Mouse (Mus musculus): ENCODE measurements around the gene Rflna.

Gene Rflna

DNA sequence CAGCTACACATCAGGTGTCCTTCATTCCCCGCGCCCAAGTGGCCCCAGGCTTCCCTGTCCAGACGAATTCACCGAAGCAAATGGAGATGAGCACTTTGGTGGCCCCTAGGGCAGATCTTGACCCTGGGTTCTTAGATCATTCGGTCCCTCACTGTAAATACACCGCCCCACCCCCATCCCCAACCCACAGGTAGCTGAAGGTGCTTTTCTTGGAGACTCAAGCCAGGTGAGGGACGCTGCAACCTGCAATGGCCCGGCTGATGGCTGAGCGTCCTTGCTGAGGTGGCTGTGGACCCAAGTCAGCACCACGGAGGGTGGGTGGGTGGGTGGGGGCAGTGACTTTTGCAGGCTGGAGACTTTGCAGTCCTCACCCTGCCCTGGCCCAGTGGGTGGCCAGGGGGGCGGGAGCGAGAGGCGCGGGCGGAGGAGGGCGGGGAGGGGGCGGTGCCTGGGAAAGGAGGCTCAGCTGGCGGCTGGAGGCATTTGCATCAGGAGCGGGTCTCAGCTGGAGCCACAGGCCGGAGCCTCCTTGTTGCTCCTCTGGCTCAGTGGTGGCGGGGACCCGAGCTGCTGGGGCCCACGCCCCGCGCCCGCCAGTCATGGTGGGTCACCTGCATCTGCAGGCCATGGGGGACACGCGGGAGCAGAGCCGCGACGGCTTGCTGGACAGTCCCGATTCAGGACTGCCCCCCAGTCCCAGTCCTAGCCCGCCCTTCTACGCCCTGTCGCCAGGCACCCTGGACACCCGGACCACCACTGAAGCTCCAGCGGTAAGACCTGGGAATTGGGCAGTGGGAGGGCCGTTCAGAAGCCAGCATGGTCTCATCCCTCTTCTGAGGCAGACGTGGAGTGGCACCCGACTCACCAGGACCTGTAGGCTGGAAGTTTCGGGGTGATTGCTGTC is at the start of gene Rflna:
Gene Rflna (plus strand): TSS at position 253 of the 904 bp plus-strand sequence.
- DNase-seq (ENCODE audit: low read depth in 2 of 2, low spot score in 2 of 2), result no peak

DNA sequence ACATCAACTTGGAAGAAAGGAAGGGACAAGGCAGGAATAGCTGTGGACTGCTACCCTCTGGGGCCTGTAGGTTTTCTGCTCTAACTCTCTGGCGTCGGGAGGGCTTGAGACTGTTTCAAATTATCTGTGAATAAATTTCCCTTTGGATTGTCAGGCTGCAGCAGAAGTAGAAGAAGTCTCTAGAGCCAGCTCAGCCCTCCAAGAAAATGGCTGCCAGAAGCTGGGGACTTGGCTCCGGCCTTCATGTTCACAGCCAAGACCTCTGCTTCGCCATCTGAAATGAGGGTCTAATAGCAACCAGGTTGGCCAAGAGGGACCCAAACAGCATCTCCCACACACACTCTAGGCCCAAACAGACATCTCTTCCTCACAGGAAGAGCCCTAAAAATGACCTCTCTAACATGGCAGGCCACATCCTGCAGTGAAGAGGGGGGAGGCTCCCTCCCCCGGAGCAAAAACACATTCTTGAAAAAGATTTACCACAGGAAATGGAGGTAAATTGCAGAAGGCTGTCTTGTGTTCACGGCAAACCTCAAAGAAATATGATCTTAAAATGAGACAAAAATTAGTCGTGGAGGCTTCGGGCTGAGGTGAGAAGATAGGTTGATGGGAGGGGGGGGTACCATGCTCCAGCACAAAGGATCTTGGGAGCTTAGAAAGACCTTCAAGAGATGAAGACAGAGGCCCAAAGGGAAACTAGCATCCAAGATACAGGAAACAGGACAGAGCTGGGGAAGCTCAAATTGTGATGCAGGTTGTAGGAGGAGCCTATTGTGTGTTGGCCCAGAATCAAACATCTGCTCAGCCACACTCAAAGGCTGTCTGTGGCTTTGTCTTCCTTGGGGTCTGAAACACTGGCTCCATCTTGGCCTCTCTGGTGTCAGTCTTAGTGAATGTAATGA is 48.4 kb upstream of the Rflna start:
- peak; percentile 70 to 79 for DNase-seq (ENCODE audit: low read depth in 2 of 2, low spot score in 2 of 2)

DNA sequence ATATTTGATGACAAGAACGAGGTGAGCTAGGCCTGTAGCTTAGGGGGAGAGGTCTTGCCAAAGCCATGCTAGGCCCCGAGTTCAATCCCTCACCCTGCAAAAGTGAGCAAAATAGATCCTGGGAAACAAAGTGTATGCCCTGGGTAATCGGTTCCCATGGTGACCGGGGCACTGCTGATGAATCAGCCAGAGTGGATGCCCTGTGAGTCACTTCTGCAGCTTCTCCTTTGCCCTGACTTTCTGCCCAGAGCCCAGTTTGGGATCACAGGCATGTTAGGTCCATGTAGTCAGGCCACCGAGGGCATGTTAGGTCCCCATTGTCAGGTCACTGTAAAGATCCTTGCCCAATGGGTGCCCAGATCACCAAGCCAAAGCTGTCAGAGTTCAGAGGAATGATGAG is 45.5 kb upstream of the Rflna start:
- DNase-seq (ENCODE audit: low read depth in 2 of 2, low spot score in 2 of 2), result no peak

DNA sequence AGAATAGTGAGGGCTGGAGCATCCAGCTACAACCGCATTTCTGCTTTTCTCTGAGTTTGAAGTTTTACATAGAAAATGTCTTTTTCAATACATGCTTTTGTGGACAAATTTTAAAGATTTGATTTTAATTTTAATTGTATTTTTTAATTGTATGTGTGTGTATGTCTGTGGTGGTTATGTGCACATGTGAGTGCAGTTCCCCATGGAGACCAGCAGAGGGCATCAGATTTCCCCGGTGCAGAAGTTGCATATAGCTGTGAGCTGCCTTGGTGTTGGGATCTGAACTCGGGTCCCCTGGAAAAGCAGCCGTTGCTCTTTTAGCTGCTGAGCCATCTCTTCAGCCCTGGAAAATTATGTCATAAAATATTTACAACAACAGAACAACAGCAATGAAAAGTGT is 43.9 kb upstream of the Rflna start:
- DNase-seq (ENCODE audit: low read depth in 2 of 2, low spot score in 2 of 2), result no peak

DNA sequence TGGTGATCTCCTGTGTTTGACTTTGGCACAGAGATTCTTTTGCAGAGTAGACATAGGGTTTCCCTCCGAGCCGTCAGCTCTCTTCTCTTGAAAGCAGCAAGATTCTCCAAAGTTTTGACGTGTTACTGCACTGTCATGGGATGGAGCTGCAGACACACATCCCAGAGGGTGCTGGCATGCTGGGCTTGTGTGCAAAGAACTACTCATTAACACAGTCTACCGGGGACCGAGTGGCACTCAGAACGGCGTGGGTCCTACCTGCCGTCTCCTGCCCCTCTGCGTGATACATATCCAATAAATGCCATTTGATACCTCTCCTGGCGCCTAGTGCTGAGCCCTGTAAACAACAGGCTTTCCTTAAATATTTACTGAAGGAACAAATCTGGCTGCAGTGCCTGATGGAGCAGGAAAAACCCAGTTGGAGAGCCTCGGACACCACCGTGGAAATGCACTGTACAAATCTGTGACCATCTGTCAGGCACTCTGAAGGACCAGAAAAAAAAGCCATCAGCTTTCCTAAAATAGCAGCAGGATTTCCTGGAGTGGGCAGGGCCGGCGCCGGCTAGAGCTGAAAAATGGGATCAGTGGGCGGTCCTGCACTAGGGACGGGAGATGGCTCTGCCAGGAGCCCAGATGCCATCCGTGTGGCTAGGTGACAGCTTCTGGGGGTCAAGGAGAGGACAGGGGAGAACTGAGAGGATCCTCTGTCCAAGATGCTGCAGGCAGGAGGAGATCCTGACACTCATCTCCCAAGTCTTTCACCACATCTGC is 42.7 kb upstream of the Rflna start:
- no peak for DNase-seq (ENCODE audit: low read depth in 2 of 2, low spot score in 2 of 2)

DNA sequence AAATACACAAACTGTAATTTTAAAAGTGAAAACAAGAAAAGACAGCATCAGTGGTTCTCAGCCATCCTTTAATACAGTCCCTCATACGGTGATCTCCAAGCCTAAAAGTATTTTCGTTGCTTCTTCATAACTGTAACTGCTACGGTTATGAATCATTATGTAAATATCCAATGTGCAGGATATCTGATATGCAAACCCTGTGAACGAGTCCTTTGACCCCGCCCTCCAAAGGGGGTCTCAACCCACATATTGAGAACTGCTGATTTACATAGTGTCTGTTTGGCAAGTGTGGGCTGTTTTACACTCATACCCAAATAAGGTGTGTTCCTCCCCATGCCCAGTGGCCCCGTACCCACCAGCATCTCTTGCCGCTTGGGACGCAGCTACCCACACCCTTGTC is 41.6 kb upstream of the Rflna start:
- DNase-seq (ENCODE audit: low read depth in 2 of 2, low spot score in 2 of 2), result no peak

DNA sequence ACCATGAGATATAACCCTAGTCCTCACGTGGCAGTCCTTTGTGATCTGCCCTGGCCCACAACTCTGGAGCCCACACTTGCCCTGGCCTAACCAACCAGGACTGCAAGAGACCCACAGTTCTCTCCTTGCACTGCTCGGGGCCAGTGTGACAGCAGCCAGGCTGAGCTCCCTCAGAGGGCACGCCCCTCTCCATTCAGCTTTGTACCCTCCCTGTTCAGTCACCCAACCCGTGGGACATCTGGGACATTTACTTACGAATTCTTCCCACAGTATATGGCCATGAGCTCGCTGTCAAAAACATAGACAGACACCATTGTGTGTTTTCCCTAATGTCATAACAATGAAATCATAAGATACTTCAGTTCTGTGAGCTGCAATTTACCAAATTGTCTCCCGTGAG is 40.3 kb upstream of the Rflna start:
- DNase-seq (ENCODE audit: low read depth in 2 of 2, low spot score in 2 of 2), result no peak

DNA sequence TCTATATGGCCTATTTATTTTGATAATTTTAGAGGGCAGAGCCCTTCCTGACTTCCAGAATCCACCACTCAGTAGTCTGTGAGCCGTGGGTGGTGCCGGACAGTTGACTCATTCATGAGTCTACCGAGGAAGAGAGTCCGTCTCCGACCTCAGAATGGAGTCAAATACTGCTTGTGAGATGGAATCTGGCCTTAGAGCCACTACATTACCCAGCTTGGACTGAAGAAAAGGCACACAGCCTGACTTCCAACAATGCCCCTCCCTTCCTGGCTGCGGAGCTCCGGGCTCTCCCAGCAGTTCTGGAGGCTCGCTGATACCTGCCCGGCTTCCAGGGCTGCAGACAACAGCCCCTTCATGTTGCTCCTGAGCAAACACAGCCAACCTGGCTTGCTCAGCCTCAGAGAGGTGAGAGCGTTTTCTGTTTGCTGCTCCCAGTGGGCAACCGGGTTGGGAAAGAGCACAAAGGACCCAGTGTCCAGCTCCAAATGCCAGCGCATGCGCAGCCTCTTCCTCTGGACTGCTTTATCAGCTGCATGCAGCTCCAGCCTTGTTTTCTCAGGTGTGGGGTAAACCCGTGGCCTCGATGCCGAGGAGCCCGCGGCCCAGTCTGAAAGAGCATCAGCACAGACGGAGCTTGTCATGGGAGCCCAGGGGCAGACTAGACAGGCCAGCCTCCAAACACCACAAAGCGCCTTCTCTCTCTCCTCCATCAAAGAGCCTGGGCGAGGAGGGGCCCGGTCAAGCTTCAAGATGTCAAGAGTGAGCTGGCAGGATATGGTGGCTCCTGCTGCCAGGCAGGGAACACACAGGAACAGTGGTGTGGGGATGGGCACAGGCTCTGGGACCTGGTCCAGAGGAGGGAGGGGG is 39.0 kb upstream of the Rflna start:
- no peak for DNase-seq (ENCODE audit: low read depth in 2 of 2, low spot score in 2 of 2)

DNA sequence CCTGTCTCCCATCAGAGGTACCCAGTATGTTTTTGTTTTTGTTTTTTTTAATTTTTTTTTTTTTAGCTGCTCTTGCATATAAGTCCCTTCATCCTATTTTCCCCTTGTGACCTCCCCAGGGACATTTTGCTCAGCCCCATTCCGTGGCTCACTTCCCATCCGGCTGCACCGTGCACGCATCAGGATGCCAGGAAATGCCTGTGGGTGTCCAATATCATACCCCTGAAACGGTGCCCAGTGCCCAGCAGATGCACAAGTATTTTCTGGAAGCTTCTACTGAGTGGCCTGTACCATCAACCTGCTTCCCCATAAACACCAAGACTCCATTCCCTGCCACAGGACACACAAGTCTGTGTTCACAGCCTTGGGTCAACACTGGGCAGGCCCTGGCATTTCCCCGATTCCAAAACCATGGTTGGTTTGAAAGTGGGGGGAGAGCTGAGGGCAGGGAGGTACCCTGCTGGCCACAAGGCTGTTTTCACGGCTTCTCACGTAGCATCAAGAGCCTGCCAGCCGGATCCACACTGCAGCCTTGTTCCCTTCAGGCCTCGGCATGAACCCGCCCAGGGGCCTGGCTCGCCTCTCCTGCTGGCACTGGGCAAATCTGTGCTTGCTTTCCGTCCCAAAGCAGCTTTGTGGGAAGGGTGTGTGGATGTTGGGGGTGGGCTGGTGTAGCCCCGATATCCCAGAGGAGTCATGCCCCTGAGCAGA is 36.2 kb upstream of the Rflna start:
- no peak for DNase-seq (ENCODE audit: low read depth in 2 of 2, low spot score in 2 of 2)

DNA sequence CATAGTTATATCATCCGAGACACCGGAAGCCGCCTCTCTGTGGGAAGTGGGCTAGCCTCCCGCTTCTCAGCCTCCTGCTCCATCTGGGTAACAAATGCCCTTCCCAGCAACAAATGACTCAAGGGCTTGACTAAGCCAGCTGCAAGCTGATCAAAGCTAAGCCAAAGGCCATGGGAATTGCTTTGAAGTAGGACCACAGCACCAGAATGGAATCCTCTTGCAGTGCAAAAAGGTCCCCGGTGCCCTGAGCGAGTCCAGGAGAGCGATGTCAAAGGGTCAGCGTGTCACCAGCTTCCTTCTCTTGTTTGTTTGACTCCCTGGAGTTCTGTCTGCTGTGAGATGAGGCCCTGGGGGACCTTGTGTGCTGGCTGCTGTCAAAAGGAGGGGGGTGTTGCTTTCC is 33.2 kb upstream of the Rflna start:
- no peak for DNase-seq (ENCODE audit: low read depth in 2 of 2, low spot score in 2 of 2)

DNA sequence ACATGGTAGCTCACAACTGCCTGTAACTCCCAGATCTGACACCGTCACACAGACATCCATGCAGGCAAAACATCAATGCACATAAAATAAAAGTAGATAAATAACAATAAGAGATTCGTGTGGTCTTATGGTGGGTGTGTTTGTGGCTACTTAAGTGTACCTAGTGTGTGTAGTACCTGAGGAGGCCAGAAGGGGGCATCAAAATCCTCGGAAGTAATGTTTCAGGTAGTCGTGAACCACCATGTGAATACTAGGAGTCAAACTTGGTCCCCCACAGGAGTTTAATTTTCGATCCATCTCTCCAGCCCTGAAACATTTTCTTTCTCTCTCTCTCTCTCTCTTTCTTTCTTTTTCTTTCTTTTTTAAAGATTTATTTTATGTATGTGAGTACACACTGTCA is 16.8 kb upstream of the Rflna start:
- DNase-seq (ENCODE audit: low read depth in 2 of 2, low spot score in 2 of 2), result no peak

DNA sequence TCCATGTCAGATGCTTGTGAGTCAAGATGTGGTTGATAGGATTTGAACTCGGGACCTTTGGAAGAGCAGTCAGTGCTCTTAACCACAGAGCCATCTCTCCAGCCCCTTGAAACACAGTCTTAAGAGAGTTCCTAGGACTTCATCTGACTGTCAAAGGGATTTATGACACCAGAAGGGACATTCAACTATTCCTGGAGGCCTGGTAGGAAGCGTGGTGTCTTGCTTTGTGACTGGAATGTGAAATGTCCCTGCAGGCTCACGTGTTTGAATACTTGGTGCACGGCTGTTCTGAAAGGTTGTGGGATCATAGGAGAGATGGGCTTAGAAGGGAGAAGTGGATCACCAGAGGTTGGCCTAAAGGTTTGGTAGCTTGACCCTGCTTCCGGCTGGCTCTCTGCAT is 16.4 kb upstream of the Rflna start:
- DNase-seq (ENCODE audit: low read depth in 2 of 2, low spot score in 2 of 2), result no peak

DNA sequence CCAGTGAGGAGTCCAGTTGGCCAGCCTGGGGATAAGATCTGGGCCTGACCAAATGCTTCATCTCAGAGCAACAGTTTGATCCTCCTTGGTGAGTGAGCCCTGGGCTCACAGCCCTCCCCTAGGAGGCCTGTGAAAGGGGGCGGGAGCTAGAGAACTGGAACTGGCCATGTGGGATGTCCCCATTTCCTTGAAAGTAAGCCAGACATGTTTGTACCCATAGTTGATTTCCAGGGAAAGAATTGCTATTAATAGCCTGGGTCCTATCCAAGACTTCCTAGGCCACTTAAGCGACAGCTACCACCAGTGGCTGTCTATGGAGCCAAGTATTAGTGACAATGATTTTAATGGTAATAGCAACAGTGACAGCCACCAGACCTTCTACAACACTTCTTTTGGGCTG is 13.3 kb upstream of the Rflna start:
- DNase-seq (ENCODE audit: low read depth in 2 of 2, low spot score in 2 of 2), result no peak

DNA sequence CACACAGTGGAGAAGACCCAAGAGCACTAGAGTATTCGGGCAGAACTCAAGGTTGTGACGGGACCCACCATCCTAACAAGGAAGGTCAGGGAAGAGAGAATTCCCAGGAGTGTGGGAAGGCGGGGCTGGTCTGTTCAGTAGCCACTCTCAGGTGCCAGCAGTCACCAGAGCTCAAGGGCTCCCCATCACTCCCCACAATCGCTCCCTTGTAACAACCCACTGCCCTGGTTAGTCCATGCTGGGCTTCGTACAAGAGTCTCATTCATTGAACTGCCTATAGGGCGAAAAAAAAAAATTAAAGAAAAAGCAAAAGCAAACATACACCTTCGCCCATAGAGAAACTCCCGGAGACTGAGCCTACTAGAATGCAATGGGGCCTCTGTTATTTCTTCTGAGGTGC is 10.7 kb upstream of the Rflna start:
- DNase-seq (ENCODE audit: low read depth in 2 of 2, low spot score in 2 of 2), result no peak

DNA sequence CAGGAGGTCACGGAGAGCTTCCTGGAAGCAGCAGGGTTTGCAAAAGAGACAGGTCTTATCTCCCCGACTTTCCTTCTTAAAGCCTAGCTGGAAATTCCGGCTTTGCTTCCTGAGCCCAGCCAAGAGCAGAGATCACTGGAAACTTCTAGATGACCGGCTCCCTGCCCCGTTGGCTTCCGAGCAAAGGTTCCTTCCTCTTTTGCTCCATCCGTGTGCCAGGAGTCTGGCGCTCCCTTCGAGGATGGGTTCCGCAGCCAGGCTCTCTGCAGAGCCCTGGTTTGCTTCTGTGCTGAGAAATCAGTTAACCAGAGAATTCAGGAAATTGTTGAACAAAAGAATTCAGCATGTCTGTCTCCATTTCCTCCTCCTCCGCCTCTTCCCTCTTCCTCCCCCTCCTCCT is 10.1 kb upstream of the Rflna start:
- DNase-seq (ENCODE audit: low read depth in 2 of 2, low spot score in 2 of 2), result no peak

DNA sequence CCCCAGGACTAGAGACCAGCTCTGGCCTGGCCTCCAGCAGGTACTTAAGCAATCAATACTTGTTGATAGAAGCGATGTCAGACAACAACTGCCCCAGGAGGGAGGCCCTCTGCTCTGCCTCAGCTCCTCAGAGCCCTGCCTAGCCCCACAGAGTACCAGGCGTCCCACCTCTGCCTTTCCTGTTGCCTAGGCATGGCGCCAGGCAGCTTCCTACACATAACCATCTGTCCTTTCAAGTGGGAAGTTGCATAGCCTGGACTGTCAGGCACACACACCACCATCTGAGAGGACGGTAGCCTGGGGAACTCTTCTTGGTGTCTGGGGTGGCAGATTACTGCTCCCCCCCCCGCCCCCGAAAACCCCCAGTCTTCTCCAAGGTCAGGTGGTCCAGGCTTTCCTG is 6.2 kb upstream of the Rflna start:
- DNase-seq (ENCODE audit: low read depth in 2 of 2, low spot score in 2 of 2), result no peak

DNA sequence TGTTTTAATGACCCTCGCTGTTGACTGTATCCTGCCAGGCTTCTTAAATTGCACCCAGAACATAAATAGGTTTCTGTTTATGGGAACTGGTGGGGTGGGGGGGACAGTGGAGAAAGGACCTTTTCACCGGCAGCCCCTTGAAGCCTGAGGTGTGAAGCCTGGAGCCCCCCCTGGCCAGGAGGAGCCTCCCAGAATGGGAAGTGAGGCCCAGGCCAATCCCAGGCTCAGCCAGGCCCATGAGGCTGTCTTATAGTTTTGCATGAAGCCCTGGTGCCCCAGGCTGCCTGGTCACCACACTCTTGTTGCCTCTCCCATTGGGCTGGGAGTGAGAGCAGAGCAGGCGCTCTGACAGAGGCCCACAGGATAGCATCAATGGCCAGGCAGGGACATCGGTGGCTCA is 5.1 kb upstream of the Rflna start:
- no peak for DNase-seq (ENCODE audit: low read depth in 2 of 2, low spot score in 2 of 2)

DNA sequence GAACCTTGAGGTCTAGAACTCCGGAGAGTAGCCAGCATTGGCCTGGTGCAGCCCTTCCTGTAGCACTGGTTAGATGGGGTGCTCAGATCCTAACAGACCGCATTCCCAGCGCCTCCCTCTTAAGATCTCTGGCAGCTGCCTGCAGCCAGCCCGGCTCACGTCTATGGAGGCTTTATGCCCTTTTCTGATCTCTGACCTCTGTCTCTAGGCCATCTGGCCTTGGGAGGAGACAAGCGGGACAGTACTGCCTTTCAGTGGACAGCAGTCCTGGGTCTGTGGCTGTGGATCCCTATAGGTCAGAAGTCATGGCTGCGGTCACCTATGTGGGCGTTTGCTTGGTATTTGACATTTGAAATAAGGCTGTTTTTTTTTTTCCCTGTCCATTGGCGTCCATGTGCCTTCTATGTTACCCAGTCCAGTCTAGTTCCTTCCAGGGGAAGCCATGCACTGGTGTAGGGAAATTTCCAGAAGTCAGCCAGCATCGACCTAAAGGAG is 2.2 kb upstream of the Rflna start:
- DNase-seq (ENCODE audit: low read depth in 2 of 2, low spot score in 2 of 2), result no peak

DNA sequence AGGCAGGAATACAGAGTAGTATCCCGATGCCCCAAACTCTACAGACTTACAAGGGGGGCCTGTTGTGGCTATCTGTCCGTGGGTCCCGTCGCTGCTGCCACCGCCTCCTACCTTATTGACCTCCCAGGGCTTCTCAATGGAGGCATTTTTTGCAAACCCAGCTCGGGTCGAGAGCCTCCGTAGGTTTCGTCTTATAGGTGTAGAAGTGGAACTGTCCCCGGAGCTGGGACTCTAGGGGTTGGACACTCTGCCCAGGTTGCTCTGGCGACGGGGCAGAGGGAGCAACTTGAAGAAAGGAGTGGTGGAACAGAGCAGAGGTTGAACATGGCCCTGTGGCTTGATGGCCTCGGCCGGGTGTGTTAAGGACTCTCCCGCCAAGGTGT is 843 bp downstream of the Rflna start:
- no peak for DNase-seq (ENCODE audit: low read depth in 2 of 2, low spot score in 2 of 2)

All from CD8-positive naive resting alpha-beta T cell, adult 2 months (primary cell).